Mouse (Mus musculus): ENCODE measurements around the gene Rspo1.

Gene Rspo1

GRCm38 (mm10) chr4:125029891-125030614, 43.8 kb downstream of the Rspo1 start:
- peak; percentile 87 to 94 for DNase-seq (ENCODE audit: low spot score in 2 of 2)

GRCm38 (mm10) chr4:125034341-125034740, 48.1 kb downstream of the Rspo1 start:
- DNase-seq (ENCODE audit: low spot score in 2 of 2): no peak

DNA sequence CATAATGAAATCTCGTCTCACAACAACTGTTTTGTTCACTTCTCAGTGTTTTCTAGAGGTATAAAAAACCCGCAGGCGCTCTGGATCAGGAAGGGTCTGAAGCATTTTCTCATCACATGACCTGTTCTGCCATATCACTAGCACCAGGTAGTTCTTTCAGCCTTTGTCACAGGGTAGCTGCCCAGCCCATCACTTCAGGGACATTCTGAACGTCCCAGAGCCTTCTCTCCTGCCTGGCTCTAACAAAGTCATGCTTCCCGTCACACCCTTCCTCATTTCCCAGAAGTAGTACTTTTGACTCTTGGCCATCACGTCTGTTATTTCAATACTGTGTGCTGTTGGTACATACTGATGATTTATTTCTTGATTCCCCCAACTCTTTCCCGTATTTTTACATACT, 58.2 kb downstream of the Rspo1 start:
- no peak for DNase-seq (ENCODE audit: low spot score in 2 of 2)

DNA sequence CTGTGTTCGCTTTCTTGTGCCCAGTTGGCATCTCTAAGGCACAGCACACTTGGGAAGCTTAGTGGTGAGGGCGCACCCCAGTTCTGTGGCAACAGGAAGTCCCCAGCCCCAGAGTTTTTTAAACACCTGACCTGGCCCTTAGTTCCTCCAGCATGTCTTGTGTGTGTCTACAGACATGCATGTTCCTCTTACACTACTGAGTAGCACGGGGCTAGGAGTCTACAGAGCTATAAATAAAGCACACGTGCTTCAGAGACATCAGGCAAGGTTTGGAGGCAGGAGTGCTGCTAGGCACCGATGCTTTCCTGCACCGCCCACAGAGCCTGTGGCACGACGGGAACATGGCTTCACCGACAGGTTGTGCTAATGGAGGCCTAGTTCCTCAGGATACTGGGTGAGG, 69.2 kb downstream of the Rspo1 start:
- no peak for DNase-seq (ENCODE audit: low spot score in 2 of 2)

GRCm38 (mm10) chr4:125056476-125056875, 70.2 kb downstream of the Rspo1 start:
- no peak for DNase-seq (ENCODE audit: low spot score in 2 of 2)

- DNase-seq (ENCODE audit: low spot score in 2 of 2): no peak
Observed at GRCm38 (mm10) chr4:125057273-125057672, 71.0 kb downstream of the Rspo1 start.

DNA sequence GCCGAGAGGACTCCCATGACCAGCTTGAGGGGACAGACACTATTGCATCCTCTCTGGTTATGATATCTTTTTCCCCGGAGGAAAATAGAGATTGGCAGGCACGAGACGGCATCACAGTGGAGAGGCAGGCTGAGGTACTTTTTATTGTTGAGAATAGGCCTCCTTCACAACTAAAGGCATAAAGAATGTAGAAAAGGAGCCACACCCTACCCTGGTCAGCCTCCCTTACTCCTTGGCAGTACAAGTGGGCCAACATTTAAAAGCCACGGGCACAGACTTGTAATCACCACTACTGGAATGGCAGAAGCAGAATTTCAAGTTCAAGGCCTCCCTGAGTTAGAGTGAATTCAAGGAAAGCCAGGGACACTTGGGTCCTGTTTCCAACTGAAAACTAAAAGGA, 71.8 kb downstream of the Rspo1 start:
- DNase-seq (ENCODE audit: low spot score in 2 of 2): no peak
